Mouse (Mus musculus) stomach, postnatal 0 days (tissue): Measurements from ENCODE around the gene Slc25a51. TPM values are rescaled to one million over a fixed set of nuclear protein-coding genes. Genes with fewer than 3 reads are reported as not detected.

Experiments used
- ATAC-seq: fragments of 200-750 bp; cut with Nextera tagmentation; 2 replicates; pipeline ENCODE4 v1.8.0; 2017; ENCODE audit not compliant: low FRiP score, low TSS enrichment
- DNase-seq: peaks from one replicate; pipeline ENCODE4 v3.0.0-alpha.2; 2016; ENCODE audit warnings: low spot score
- H3K27ac ChIP-seq: fragments of 300-500 bp; sonication (generic); replicated peaks from 2 replicates; pipeline ENCODE4 v1.5.1; 2014; ENCODE audit warnings: mild to moderate bottlenecking, control low read depth
- H3K27me3 ChIP-seq: fragments of 300-500 bp; sonication (generic); 2 replicates; pipeline ENCODE4 v1.6.1; 2014; ENCODE audit warnings: low read length; ENCODE audit not compliant: control insufficient read depth, insufficient read depth
- H3K36me3 ChIP-seq: fragments of 300-500 bp; sonication (generic); 2 replicates; pipeline ENCODE4 v1.6.1; 2014; ENCODE audit warnings: low read length, mixed read lengths; ENCODE audit not compliant: control insufficient read depth, insufficient read depth
- H3K4me1 ChIP-seq: fragments of 300-500 bp; sonication (generic); replicated peaks from 2 replicates; pipeline ENCODE4 v1.6.1; 2014; ENCODE audit warnings: antibody characterized with exemption; ENCODE audit not compliant: control insufficient read depth, insufficient read depth
- H3K4me2 ChIP-seq: fragments of 300-500 bp; sonication (generic); replicated peaks from 2 replicates; pipeline ENCODE4 v1.6.1; 2014; ENCODE audit warnings: low read depth, mild to moderate bottlenecking, control low read depth, moderate library complexity
- H3K4me3 ChIP-seq: fragments of 300-500 bp; sonication (generic); 2 replicates; pipeline ENCODE4 v1.5.1; 2014; ENCODE audit warnings: low read depth, low read length, control low read depth
- H3K9ac ChIP-seq: fragments of 300-500 bp; sonication (generic); 2 replicates; pipeline ENCODE4 v1.6.1; 2014; ENCODE audit warnings: mild to moderate bottlenecking, low read length, control low read depth, mixed read lengths
- H3K9me3 ChIP-seq: fragments of 300-500 bp; sonication (generic); 2 replicates; pipeline ENCODE4 v1.6.1; 2016; ENCODE audit warnings: low read length; ENCODE audit not compliant: control insufficient read depth
- CTCF ChIP-seq: IDR thresholded peaks from 2 replicates; pipeline ENCODE4 v1.5.1; 2016; ENCODE audit warnings: antibody characterized with exemption, low read depth, mild to moderate bottlenecking, moderate library complexity
- EP300 ChIP-seq: optimal IDR thresholded peaks from 2 replicates; pipeline ENCODE3; 2016; ENCODE audit warnings: antibody characterized with exemption
- WGBS: fragments of 180-500 bp; shearing (Covaris S2); extraction: QIAGEN DNeasy Blood & Tissue Kit; methylation state at CpG from one replicate; pipeline ENCODE4 v1.1.7; 2014; 5-methylcytosine and 5-hydroxymethylcytosine counted together
- polyA plus RNA-seq: library from polyadenylated mRNA; unstranded; fragments of >200 nt; fragmentation: Nextera tagmentation; extraction: Ambion mirVana; gene quantifications from 2 replicates; pipeline ENCODE4 v1.2.1, GENCODE M21; 2015

Slc25a51 gene
- 39.9 and 40.5 TPM in 2 replicates for polyA plus RNA-seq

DNA sequence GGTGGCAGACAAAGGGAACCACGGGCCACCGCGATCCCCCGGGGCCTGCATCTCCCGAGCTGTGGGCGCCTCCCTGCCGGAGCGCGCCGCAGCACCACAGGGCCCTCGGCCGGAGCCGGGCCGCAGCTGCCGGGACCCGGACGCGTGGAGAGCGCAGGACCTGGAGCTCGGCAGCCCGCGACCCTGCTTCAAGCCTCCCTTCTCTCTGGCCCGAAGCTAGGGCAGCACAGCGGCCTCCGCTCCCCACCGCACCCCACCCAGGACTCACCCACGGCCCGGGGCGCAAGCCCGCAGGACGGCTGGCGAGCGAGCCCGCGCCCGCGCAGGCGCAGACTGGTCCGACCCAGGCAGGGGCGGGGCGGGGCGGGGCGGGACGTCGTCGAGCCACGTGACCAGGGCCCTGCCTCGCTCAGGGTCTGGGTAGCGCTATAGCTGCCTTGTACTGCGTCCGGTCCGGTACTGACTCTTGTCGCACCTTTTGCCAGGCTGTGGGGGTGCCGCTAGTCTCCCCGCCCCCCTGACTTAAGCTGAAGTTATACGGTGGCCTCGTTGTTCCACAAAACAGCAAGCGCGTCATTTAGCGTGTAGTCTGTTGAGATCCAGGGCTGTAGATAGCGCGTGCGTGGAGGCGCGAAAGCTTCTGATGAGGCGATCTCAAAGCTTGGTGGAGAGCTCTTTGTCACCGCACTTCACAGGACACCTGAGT, at the start of gene Slc25a51:
TSS of gene Slc25a51 (minus strand) at position 340 of the 706 bp plus-strand sequence.
- 0 out of 2 replicates have a peak, but pooled peaks cover 4% of the 10 kb centered on the region for H3K4me1 ChIP-seq
- H3K9ac ChIP-seq: peak within 1 kb of the TSS; percentile 98
- H3K36me3 ChIP-seq: no peaks in the 10 kb centered on the region
- DNase-seq (peak; percentile 95), ATAC-seq (peak; percentile 96)
- peak within 1 kb of the TSS; percentile 86 for H3K4me2 ChIP-seq
- H3K27ac ChIP-seq: peak within 1 kb of the TSS; percentile 99
- H3K9me3 ChIP-seq: no peaks in the 10 kb centered on the region
- under 1% methylated on average over 48 of the region's 67 CpGs for WGBS
- no peak for TF ChIP-seq CTCF
- TF ChIP-seq EP300: no peak
- H3K4me3 ChIP-seq: peak within 1 kb of the TSS; percentile 97
- no peaks in the 10 kb centered on the region for H3K27me3 ChIP-seq

DNA sequence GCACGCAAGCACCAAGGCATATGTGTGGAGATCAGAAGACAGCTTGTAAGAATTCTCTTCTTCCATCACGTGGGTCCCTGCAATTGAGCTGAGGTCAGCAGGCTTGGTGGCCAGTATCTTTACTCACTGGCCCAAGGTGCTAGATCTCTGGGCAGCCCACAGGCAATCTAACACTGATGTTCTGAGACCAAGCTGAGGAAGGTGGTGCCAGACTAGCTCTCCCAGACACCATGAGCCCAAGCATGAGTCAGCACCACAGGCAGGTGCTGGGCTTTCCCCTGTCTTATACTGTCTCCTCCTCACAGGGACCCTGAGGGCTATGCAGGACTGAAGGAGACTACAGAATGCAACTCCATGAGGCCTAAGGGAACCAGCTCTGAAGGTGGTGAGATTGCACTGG, 49.0 kb upstream of the Slc25a51 start:
- WGBS: 88% methylated on average over 2 of the region's 2 CpGs
- Histone ChIP-seq H3K4me1 (peaks cover 7% of the 10 kb centered on the region; the same call in 1 of the 2 replicates), H3K9ac (no peak overlapping the region), H3K27ac (no peak overlapping the region), H3K4me2 (no peak overlapping the region), H3K27me3 (no peaks in the 10 kb centered on the region), H3K9me3 (no peaks in the 10 kb centered on the region), H3K4me3 (no peak overlapping the region), H3K36me3 (peaks cover 7% of the 10 kb centered on the region)
- TF ChIP-seq CTCF (no peak), EP300 (no peak)
- no peak for ATAC-seq
- no peak for DNase-seq

DNA sequence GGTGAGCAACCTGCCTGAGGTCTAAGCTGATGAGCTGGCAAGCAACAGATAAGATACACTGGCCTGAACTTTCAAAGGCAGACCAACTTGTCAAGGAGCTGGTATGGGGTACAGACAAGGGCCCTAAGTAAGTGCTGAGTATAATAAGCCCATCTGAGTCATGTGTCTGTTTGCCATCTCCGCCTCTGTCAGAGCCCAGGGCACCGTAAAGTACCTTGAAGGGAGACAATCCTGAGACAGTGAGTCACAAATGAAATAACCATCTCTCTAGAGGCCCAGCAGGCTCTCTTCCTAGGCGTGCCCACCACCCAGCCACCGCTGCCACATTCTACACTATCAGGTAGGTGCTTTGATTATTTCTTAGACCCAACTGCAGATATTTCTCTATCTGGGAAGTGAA, 46.4 kb upstream of the Slc25a51 start:
- 65% methylated on average over 4 of the region's 4 CpGs for WGBS
- H3K4me1 ChIP-seq: peaks cover 7% of the 10 kb centered on the region; the same call in 1 of the 2 replicates
- H3K9ac ChIP-seq: no peak overlapping the region

DNA sequence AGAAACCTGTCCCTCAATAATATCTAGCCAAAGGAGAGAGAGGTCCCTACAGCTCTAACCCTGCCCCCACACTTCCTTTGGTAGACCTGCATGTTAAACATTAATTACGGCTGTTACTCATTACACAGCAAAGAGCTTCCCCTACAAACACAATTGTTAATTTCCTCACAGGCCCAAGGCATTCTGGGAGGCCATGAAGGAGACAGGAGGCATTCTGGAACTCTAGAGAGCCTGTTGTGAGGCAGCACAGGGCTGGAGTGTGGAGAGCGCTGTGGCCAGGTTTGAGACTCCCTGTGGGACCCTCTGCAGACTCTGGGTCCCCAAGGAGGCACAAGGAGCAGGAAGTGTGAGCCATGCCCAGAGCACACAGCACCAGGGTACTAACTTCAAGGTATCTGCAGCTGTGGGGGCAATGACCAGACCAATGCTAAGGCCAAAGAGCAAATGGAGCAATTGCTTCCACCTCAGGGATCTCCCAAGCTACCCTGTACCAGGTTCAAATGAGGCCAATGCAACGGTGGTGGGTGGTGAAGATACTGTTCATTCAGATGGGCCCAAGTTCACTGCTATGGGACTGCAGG, 44.8 kb upstream of the Slc25a51 start:
- H3K27ac ChIP-seq: peak overlapping the region; percentile 86
- H3K36me3 ChIP-seq: peaks cover 7% of the 10 kb centered on the region
- no peaks in the 10 kb centered on the region for H3K9me3 ChIP-seq
- 57% methylated on average over 3 of the region's 3 CpGs for WGBS
- H3K4me1 ChIP-seq: peaks cover 2% of the 10 kb centered on the region; the same call in 1 of the 2 replicates
- H3K9ac ChIP-seq: no peak overlapping the region
- TF ChIP-seq EP300 (no peak), CTCF (0 out of 2 replicates have a peak, but pooled peaks have one; percentile 10)
- H3K27me3 ChIP-seq: no peaks in the 10 kb centered on the region
- no peak overlapping the region for H3K4me3 ChIP-seq
- no peak overlapping the region for H3K4me2 ChIP-seq
- ATAC-seq: peak; percentile 77
- peak; percentile 70 for DNase-seq

More for the DNA sequence above, 46.4 kb upstream of the Slc25a51 start:
- Histone ChIP-seq H3K27me3 (no peaks in the 10 kb centered on the region), H3K27ac (no peak overlapping the region), H3K4me3 (no peak overlapping the region), H3K4me2 (no peak overlapping the region), H3K9me3 (no peaks in the 10 kb centered on the region), H3K36me3 (peaks cover 7% of the 10 kb centered on the region)
- no peak for TF ChIP-seq EP300
- TF ChIP-seq CTCF: no peak
- DNase-seq: no peak
- ATAC-seq: no peak

DNA sequence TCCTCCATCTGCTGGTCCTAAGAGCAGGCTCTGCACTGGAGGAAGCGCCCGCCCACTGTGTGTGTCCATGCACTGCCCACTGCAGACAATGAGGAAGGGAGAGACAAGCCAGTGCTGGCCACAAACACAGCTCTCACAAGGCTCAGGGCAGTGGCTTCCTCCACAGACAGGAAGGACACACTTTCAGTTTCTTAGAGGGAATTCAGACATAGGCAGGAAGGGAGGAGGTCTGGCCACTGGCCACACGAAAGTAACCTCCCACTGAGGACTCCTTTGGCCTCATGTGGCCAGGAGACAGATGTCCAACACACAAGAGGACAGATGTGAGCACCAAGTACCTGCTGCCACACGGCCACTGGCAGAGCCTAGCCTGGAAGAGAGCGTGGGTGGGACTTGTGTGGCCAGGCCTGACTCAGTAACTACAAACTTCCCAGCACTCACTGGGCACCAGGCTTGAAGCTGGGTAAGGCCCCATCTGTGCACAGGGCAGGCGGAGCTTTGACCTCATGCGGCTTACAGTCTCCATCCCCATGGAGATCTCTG, 44.1 kb upstream of the Slc25a51 start:
- no peak overlapping the region for H3K4me3 ChIP-seq
- H3K27ac ChIP-seq: peak overlapping the region; percentile 86
- H3K27me3 ChIP-seq: no peaks in the 10 kb centered on the region
- no peak overlapping the region for H3K4me2 ChIP-seq
- ATAC-seq (peak; percentile 82), DNase-seq (peak; percentile 67)
- H3K4me1 ChIP-seq: peaks cover 2% of the 10 kb centered on the region; the same call in 1 of the 2 replicates
- 42% methylated on average over 7 of the region's 7 CpGs for WGBS
- no peaks in the 10 kb centered on the region for H3K9me3 ChIP-seq
- no peak overlapping the region for H3K9ac ChIP-seq
- peaks cover 5% of the 10 kb centered on the region for H3K36me3 ChIP-seq
- TF ChIP-seq CTCF: no peak
- no peak for TF ChIP-seq EP300
